Comparison of ENCODE assay signal across 8 mouse cellular contexts in genomic region chr10:79745898-79746773, GRCm38 (mm10). TPM values are rescaled to one million over a fixed set of nuclear protein-coding genes. Genes with fewer than 3 reads are reported as not detected.
DNase-seq lines count a peak whose midpoint lies in the region; ATAC-seq and TF ChIP-seq lines count a peak whose summit lies in the region.

Gene Polrmt, minus strand, starts transcription at chr10:79746581.

- TF ChIP-seq EP300 in lung, postnatal 0 days (IDR thresholded peaks at IDR 0.05), result no peak

- H3K4me2 ChIP-seq in lung, postnatal 0 days (replicated peaks; ENCODE audit: low read depth, low read length), result peak within 1 kb of the TSS; percentile 74

- H3K27me3 ChIP-seq in hindbrain, embryonic 10.5 days (ENCODE audit: insufficient read depth, poor library complexity, severe bottlenecking), result no peaks in the 10 kb centered on the region
- no peaks in the 10 kb centered on the region for H3K27me3 ChIP-seq in lung, postnatal 0 days (replicated peaks; ENCODE audit: insufficient read depth, low read length)

- H3K9me3 ChIP-seq in hindbrain, embryonic 10.5 days, result no peaks in the 10 kb centered on the region; the same call in 1 of the 2 replicates
- H3K9me3 ChIP-seq in lung, postnatal 0 days (ENCODE audit: low read length), result no peaks in the 10 kb centered on the region

- peak within 1 kb of the TSS; percentile 39 for H3K9ac ChIP-seq in lung, postnatal 0 days (replicated peaks; ENCODE audit: low read depth)

- ATAC-seq in frontal cortex, adult (ENCODE audit: low TSS enrichment), result peak; percentile 95
- peak; percentile 99 for ATAC-seq in lung, postnatal 0 days

- TF ChIP-seq CTCF in lung, postnatal 0 days (IDR thresholded peaks at IDR 0.05), result peak; percentile 65

- peak within 1 kb of the TSS; percentile 85 for H3K27ac ChIP-seq in hindbrain, embryonic 10.5 days
- no peak within 1 kb of the TSS for H3K27ac ChIP-seq in lung, postnatal 0 days (ENCODE audit: low read length)

- H3K4me1 ChIP-seq in hindbrain, embryonic 10.5 days (replicated peaks), result peaks cover 14% of the 10 kb centered on the region
- no peaks in the 10 kb centered on the region; the same call in 1 of the 2 replicates for H3K4me1 ChIP-seq in lung, postnatal 0 days (ENCODE audit: insufficient read depth, low read depth, low read length)

- H3K4me3 ChIP-seq in hindbrain, embryonic 10.5 days, result peak within 1 kb of the TSS; percentile 71
- peak within 1 kb of the TSS; percentile 53 for H3K4me3 ChIP-seq in lung, postnatal 0 days (ENCODE audit: low read depth, low read length)

- H3K36me3 ChIP-seq in hindbrain, embryonic 10.5 days, result peaks cover 33% of the 10 kb centered on the region
- H3K36me3 ChIP-seq in lung, postnatal 0 days (ENCODE audit: insufficient read depth, low read length), result peaks cover 12% of the 10 kb centered on the region; the same call in 1 of the 2 replicates

- 3% methylated on average over 38 of the region's 38 CpGs for WGBS in hindbrain, embryonic 10.5 days
- whole genome bisulfite sequencing in lung, postnatal 0 days, result 2% methylated on average over 35 of the region's 38 CpGs

- DNase-seq in MN1 (ENCODE audit: low spot score), result peak; percentile 100
- DNase-seq in cerebellum, adult 9-10 months, result peak; percentile 98
- peak; percentile 95 for DNase-seq in hindbrain, embryonic 10.5 days (ENCODE audit: low spot score)
- peak; percentile 98 for DNase-seq in layer of hippocampus, adult 9-11 months
- DNase-seq in lung, postnatal 0 days (ENCODE audit: low spot score), result peak; percentile 99
- peak; percentile 87 for DNase-seq in ovary, postnatal 14 days (ENCODE audit: low spot score)
- DNase-seq in thymus, postnatal 14 days, result peak; percentile 96

RNA-seq across cellular contexts. Expression of gene Polrmt, which starts in this region (rescaled TPM):
- polyA plus RNA-seq in hindbrain, embryonic 10.5 days (2016; fragmentation: Nextera tagmentation; extraction: Ambion mirVana), result 47.3 and 51.6 TPM in 2 replicates
- 17.4 and 22.4 TPM in 2 replicates for polyA plus RNA-seq in lung, postnatal 0 days (2015; fragmentation: Nextera tagmentation; extraction: Ambion mirVana)
